Mouse (Mus musculus): ENCODE data around the gene Scimp.

Scimp gene

GRCm38 (mm10) chr11:70826207-70826606 is 13.8 kb upstream of the Scimp start:
- DNase-seq (ENCODE audit: low read depth, low spot score): peak; percentile 73
- no peaks in the 10 kb centered on the region for H3K36me3 ChIP-seq (ENCODE audit: control insufficient read depth, insufficient read depth, low read length, poor library complexity, severe bottlenecking)

DNA sequence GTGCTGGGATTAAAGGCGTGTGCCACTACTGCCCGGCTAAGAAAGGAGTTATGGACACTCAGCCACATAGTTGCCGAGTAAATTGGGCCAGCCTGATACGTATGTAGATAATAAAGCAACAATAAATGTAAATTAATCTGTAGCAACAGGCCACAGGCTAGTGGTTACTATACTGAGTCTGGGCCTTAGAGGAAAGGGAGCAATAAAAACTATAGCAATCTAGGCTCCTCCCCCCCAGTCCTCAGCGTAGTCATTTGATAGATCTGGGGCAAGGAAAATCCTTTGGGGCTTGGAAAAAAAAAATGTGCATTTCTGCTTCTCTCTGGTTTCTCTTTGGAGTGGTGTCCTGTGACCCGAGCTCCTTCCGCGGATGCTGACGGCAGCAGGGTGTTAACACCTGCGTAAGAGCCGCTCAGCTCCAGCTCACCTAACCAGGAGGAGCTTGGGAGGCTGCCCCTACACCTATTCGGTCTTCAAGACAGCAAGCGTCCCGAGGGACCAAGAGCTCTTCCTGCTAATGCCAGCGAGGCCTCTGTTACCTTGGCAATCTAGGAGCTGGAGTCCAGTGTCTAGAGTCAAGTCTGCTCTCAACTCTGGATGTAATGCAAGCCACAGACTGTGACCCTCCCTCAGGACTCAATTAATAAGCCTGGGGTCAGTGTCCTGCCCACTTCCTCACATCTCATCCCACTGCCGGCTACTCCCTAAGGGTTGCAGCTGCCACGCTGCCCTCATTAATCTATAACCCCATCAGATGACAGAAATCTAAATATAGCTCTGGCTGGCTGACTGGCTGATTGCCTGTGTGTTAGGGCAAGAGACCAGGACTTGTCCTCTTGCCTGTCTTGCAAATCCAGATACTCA is 9.6 kb upstream of the Scimp start:
- no peaks in the 10 kb centered on the region for H3K36me3 ChIP-seq (ENCODE audit: control insufficient read depth, insufficient read depth, low read length, poor library complexity, severe bottlenecking)
- H3K27me3 ChIP-seq (ENCODE audit: control insufficient read depth, insufficient read depth, low read length, poor library complexity, severe bottlenecking): no peaks in the 10 kb centered on the region
- no peak for DNase-seq (ENCODE audit: low read depth, low spot score)

More at GRCm38 (mm10) chr11:70826207-70826606, 13.8 kb upstream of the Scimp start:
- no peaks in the 10 kb centered on the region for H3K27me3 ChIP-seq (ENCODE audit: control insufficient read depth, insufficient read depth, low read length, poor library complexity, severe bottlenecking)

- no peak for DNase-seq (ENCODE audit: low read depth, low spot score)
- no peaks in the 10 kb centered on the region for H3K27me3 ChIP-seq (ENCODE audit: control insufficient read depth, insufficient read depth, low read length, poor library complexity, severe bottlenecking)
Measured at GRCm38 (mm10) chr11:70820120-70820519, 7.7 kb upstream of the Scimp start.

DNA sequence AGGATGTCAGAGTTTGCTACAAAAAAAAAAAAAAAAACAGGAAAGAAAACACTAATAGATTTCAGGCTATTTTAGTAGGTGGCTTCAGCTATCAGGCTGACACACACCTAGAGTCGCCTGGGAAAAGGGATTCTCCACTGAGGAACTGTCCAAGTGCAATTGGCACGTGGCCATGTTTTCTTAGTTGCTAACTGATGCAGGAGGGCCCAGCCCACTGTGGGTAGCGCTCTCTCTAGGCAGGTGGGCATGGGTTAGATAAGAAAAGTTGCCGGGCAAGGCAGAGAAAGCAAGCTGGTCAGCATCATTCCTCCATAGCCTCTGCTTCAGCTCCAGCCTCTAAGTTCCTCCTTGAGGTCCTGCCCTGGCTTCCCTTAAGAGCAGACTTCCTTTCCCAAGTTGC is 4.4 kb upstream of the Scimp start:
- no peak for DNase-seq (ENCODE audit: low read depth, low spot score)
- no peaks in the 10 kb centered on the region for H3K36me3 ChIP-seq (ENCODE audit: control insufficient read depth, insufficient read depth, low read length, poor library complexity, severe bottlenecking)
- H3K27me3 ChIP-seq (ENCODE audit: control insufficient read depth, insufficient read depth, low read length, poor library complexity, severe bottlenecking): no peaks in the 10 kb centered on the region

More at GRCm38 (mm10) chr11:70820120-70820519, 7.7 kb upstream of the Scimp start:
- no peaks in the 10 kb centered on the region for H3K36me3 ChIP-seq (ENCODE audit: control insufficient read depth, insufficient read depth, low read length, poor library complexity, severe bottlenecking)

GRCm38 (mm10) chr11:70815498-70816078 is 3.2 kb upstream of the Scimp start:
- Histone ChIP-seq H3K27me3 (ENCODE audit: control insufficient read depth, insufficient read depth, low read length, poor library complexity, severe bottlenecking) (no peaks in the 10 kb centered on the region), H3K36me3 (ENCODE audit: control insufficient read depth, insufficient read depth, low read length, poor library complexity, severe bottlenecking) (no peaks in the 10 kb centered on the region)
- peak; percentile 90 for DNase-seq (ENCODE audit: low read depth, low spot score)

DNA sequence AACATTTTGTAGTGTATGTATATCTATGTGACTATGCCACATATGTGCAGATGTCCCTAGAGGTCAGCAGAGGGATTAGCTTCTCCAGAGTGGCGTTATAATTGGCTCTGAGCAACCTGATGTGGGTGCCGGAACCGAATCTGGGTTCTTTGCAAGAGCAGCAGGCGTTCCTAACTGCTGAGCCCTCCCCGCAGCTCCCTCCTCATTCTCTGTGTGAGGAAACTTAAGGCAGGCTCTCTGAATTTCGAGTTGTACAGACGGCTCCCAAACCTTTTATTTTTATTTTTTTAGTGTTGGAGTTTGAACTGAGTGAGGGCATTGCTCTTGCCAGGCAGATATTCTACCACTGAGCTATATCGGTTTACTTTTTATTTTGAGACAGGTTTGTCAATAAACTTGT is 2.7 kb upstream of the Scimp start:
- H3K27me3 ChIP-seq (ENCODE audit: control insufficient read depth, insufficient read depth, low read length, poor library complexity, severe bottlenecking): no peaks in the 10 kb centered on the region
- H3K36me3 ChIP-seq (ENCODE audit: control insufficient read depth, insufficient read depth, low read length, poor library complexity, severe bottlenecking): no peaks in the 10 kb centered on the region
- no peak for DNase-seq (ENCODE audit: low read depth, low spot score)

DNA sequence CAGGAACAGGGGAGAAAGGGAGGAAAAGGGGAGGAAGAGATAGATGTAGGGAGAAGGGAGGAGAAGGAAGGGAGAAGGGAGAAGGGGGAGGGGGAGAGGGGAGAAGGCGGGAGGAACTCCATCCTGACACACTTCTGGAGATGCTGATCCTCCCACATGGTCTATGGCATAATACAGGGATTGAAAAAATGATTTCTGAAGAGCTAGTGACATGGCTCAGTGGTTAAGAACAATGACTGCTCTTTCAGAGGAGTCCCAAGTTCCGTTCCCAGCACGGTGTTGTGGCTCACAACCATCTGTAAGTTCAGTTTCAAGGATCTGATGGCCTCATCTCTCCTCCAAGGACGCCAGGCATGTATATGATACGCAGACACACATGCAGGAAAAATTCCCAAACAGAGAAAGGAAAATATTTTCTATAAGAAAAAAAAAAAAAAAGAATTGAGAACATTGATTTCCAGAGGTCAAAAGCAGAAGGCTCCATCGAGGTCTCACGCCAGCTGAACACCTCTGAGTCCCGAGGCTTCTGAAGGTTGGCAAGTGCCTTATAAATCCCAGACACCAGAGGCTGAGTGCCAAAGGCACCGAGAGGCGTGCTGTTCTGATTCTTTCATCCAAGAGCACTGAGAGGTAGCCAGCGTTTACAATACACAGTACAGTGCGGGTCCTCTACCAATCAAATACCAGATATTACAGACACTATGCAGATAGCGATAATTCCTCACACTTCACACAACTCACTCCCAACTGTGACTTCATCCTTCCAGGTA is 730 bp downstream of the Scimp start:
- H3K36me3 ChIP-seq (ENCODE audit: control insufficient read depth, insufficient read depth, low read length, poor library complexity, severe bottlenecking): no peaks in the 10 kb centered on the region
- H3K27me3 ChIP-seq (ENCODE audit: control insufficient read depth, insufficient read depth, low read length, poor library complexity, severe bottlenecking): no peaks in the 10 kb centered on the region
- no peak for DNase-seq (ENCODE audit: low read depth, low spot score)

GRCm38 (mm10) chr11:70811041-70811440 is 1.3 kb downstream of the Scimp start:
- no peaks in the 10 kb centered on the region for H3K27me3 ChIP-seq (ENCODE audit: control insufficient read depth, insufficient read depth, low read length, poor library complexity, severe bottlenecking)
- H3K36me3 ChIP-seq (ENCODE audit: control insufficient read depth, insufficient read depth, low read length, poor library complexity, severe bottlenecking): no peaks in the 10 kb centered on the region
- no peak for DNase-seq (ENCODE audit: low read depth, low spot score)

GRCm38 (mm10) chr11:70809011-70809410 is 3.4 kb downstream of the Scimp start:
- Histone ChIP-seq H3K36me3 (ENCODE audit: control insufficient read depth, insufficient read depth, low read length, poor library complexity, severe bottlenecking) (no peaks in the 10 kb centered on the region), H3K27me3 (ENCODE audit: control insufficient read depth, insufficient read depth, low read length, poor library complexity, severe bottlenecking) (no peaks in the 10 kb centered on the region)
- no peak for DNase-seq (ENCODE audit: low read depth, low spot score)

DNA sequence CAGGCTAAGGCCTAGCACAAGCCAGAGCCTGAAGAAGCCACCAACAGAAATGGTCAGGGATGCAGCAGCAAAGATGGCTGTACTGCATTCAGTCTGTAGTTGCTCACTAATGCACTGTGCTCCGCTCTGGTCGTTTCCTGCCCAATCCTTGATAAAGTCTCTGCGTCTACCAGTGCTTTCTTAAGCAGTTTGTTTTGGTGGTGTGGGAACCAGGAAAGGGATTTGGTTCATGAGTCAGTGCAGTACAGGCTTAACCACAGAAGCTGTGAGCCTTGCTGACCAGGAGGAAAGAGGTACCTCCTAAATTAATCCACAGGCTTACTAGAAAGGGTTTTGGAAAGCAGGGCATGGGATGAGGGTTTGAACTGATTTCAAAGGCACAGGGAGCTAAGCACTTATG is 4.3 kb downstream of the Scimp start:
- no peak for DNase-seq (ENCODE audit: low read depth, low spot score)
- no peaks in the 10 kb centered on the region for H3K36me3 ChIP-seq (ENCODE audit: control insufficient read depth, insufficient read depth, low read length, poor library complexity, severe bottlenecking)
- H3K27me3 ChIP-seq (ENCODE audit: control insufficient read depth, insufficient read depth, low read length, poor library complexity, severe bottlenecking): no peaks in the 10 kb centered on the region

GRCm38 (mm10) chr11:70807630-70808029 is 4.8 kb downstream of the Scimp start:
- no peak for DNase-seq (ENCODE audit: low read depth, low spot score)
- no peaks in the 10 kb centered on the region for H3K36me3 ChIP-seq (ENCODE audit: control insufficient read depth, insufficient read depth, low read length, poor library complexity, severe bottlenecking)
- no peaks in the 10 kb centered on the region for H3K27me3 ChIP-seq (ENCODE audit: control insufficient read depth, insufficient read depth, low read length, poor library complexity, severe bottlenecking)

GRCm38 (mm10) chr11:70806697-70807096 is 5.7 kb downstream of the Scimp start:
- no peak for DNase-seq (ENCODE audit: low read depth, low spot score)
- Histone ChIP-seq H3K36me3 (ENCODE audit: control insufficient read depth, insufficient read depth, low read length, poor library complexity, severe bottlenecking) (no peaks in the 10 kb centered on the region), H3K27me3 (ENCODE audit: control insufficient read depth, insufficient read depth, low read length, poor library complexity, severe bottlenecking) (no peaks in the 10 kb centered on the region)

GRCm38 (mm10) chr11:70805641-70806175 is 6.7 kb downstream of the Scimp start:
- Histone ChIP-seq H3K27me3 (ENCODE audit: control insufficient read depth, insufficient read depth, low read length, poor library complexity, severe bottlenecking) (no peaks in the 10 kb centered on the region), H3K36me3 (ENCODE audit: control insufficient read depth, insufficient read depth, low read length, poor library complexity, severe bottlenecking) (no peaks in the 10 kb centered on the region)
- no peak for DNase-seq (ENCODE audit: low read depth, low spot score)

- Histone ChIP-seq H3K27me3 (ENCODE audit: control insufficient read depth, insufficient read depth, low read length, poor library complexity, severe bottlenecking) (no peaks in the 10 kb centered on the region), H3K36me3 (ENCODE audit: control insufficient read depth, insufficient read depth, low read length, poor library complexity, severe bottlenecking) (no peaks in the 10 kb centered on the region)
- no peak for DNase-seq (ENCODE audit: low read depth, low spot score)
Measured at GRCm38 (mm10) chr11:70804395-70804794, 8.0 kb downstream of the Scimp start.
